Mouse (Mus musculus) lung, embryonic 15.5 days (tissue): ENCODE data around the gene Cdh15. TPM values are rescaled to one million over a fixed set of nuclear protein-coding genes. Genes with fewer than 3 reads are reported as not detected.

ENCODE experiments used
- ATAC-seq: fragments of 200-750 bp; cut with Nextera tagmentation; 2 replicates; pipeline ENCODE4 v1.8.0; 2017; ENCODE audit warnings: moderate number of reproducible peaks, borderline replicate concordance; ENCODE audit not compliant: low FRiP score, low TSS enrichment; ENCODE audit errors: extremely low read depth
- H3K27ac ChIP-seq: fragments of 300-500 bp; sonication (generic); 2 replicates; pipeline ENCODE4 v1.5.1; 2015; ENCODE audit warnings: moderate library complexity, mild to moderate bottlenecking, inconsistent platforms
- H3K27me3 ChIP-seq: fragments of 300-500 bp; sonication (generic); 2 replicates; pipeline ENCODE4 v1.6.1; 2015; ENCODE audit warnings: inconsistent platforms
- H3K36me3 ChIP-seq: fragments of 300-500 bp; sonication (generic); 2 replicates; pipeline ENCODE4 v1.6.1; 2015; ENCODE audit warnings: inconsistent platforms
- H3K4me1 ChIP-seq: fragments of 300-500 bp; sonication (generic); 2 replicates; pipeline ENCODE4 v1.6.1; 2015; ENCODE audit warnings: inconsistent platforms
- H3K4me2 ChIP-seq: fragments of 300-500 bp; sonication (generic); 2 replicates; pipeline ENCODE4 v1.6.1; 2015; ENCODE audit warnings: inconsistent platforms, mild to moderate bottlenecking, moderate library complexity
- H3K4me3 ChIP-seq: fragments of 300-500 bp; sonication (generic); 2 replicates; pipeline ENCODE4 v1.5.1; 2015; ENCODE audit warnings: mild to moderate bottlenecking, inconsistent platforms
- H3K9ac ChIP-seq: fragments of 300-500 bp; sonication (generic); 2 replicates; pipeline ENCODE4 v1.6.1; 2015; ENCODE audit warnings: inconsistent platforms
- H3K9me3 ChIP-seq: fragments of 300-500 bp; sonication (generic); 2 replicates; pipeline ENCODE4 v1.6.1; 2016; ENCODE audit warnings: inconsistent platforms
- WGBS: fragments of 180-500 bp; shearing (Covaris S2); methylation state at CpG from one replicate; pipeline ENCODE4 v1.1.7; 2015; 5-methylcytosine and 5-hydroxymethylcytosine counted together
- polyA plus RNA-seq: library from polyadenylated mRNA; unstranded; fragments of >200 nt; fragmentation: Nextera tagmentation; extraction: Ambion mirVana; gene quantifications from 2 replicates; pipeline ENCODE4 v1.2.1, GENCODE M21; 2015

The Cdh15 gene
- polyA plus RNA-seq, 1 experiment from 2014 or later: 0.11 TPM

- peaks cover 6% of the 10 kb centered on the region; the same call in 1 of the 2 replicates for H3K4me1 ChIP-seq
- H3K4me3 ChIP-seq: no peak overlapping the region
- no peaks in the 10 kb centered on the region for H3K36me3 ChIP-seq
- no peak overlapping the region for H3K4me2 ChIP-seq
- WGBS: 70% methylated on average over 8 of the region's 8 CpGs
- H3K27ac ChIP-seq: no peak overlapping the region
- H3K9me3 ChIP-seq: peaks cover 8% of the 10 kb centered on the region; the same call in 1 of the 2 replicates
- 0 out of 2 replicates have a peak, but pooled peaks cover 3% of the 10 kb centered on the region for H3K27me3 ChIP-seq
- no peak overlapping the region for H3K9ac ChIP-seq
- ATAC-seq: no peak
Measured at GRCm38 (mm10) chr8:122866231-122866630, 18.5 kb downstream of the Cdh15 start.

DNA sequence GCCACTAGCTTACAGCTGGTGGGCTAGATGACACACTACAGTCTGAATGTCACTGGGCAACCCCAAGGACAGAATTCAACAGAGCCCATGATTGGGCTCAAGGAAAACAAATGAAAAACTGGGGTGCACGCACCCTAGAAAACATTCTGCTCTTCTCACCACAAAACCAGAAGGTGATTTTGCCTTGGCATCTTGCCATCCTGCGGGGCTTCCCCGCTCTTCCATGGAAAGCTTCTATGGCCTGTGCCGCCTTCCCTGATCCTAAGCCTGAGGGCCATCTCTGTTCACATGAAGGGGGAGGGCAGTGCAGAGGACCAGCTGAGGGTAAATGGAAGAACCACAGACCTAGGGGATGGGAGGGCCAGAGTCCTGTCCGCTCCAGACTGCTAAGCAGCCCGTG lies 20.2 kb downstream of the Cdh15 start:
- Histone ChIP-seq H3K4me1 (peaks cover 6% of the 10 kb centered on the region; the same call in 1 of the 2 replicates), H3K4me2 (no peak overlapping the region), H3K9ac (no peak overlapping the region), H3K9me3 (peaks cover 8% of the 10 kb centered on the region; the same call in 1 of the 2 replicates), H3K27ac (no peak overlapping the region), H3K27me3 (0 out of 2 replicates have a peak, but pooled peaks cover 3% of the 10 kb centered on the region), H3K4me3 (no peak overlapping the region), H3K36me3 (no peaks in the 10 kb centered on the region)
- WGBS: 80% methylated on average over 6 of the region's 6 CpGs
- ATAC-seq: no peak

DNA sequence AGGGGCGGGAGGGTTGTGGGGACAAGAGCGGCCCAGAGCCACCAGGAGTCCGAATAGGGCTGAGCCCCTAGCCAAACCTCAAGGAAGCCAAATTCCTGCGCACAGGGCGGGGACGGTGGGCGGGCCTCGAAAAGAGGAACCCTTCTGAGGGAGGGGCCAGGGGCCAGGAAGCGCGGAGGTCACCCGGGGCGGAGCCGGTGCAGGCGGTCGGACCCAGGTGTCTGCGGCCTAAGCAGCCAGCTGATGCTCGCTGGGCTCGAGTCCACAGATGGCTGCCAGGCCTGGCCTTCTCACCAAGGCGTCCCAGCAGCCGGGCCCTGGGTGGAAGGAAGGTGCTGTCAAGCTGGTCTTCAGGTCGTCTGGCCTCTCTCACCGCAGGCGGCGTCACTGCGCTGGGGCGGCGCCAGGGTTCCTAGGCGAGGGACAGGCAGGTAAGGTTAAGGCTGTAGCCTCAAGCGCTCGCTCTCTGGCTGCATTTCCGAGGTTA lies 22.7 kb downstream of the Cdh15 start:
- no peaks in the 10 kb centered on the region for H3K27me3 ChIP-seq
- H3K4me1 ChIP-seq: peaks cover 6% of the 10 kb centered on the region; the same call in 1 of the 2 replicates
- WGBS: 16% methylated on average over 31 of the region's 31 CpGs
- H3K36me3 ChIP-seq: no peaks in the 10 kb centered on the region
- peak; percentile 41; the same call in 1 of the 2 replicates for ATAC-seq
- no peak overlapping the region for H3K27ac ChIP-seq
- H3K9me3 ChIP-seq: peaks cover 2% of the 10 kb centered on the region; the same call in 1 of the 2 replicates
- peak overlapping the region; percentile 29 for H3K4me3 ChIP-seq
- H3K4me2 ChIP-seq: peak overlapping the region; percentile 48
- H3K9ac ChIP-seq: no peak overlapping the region

DNA sequence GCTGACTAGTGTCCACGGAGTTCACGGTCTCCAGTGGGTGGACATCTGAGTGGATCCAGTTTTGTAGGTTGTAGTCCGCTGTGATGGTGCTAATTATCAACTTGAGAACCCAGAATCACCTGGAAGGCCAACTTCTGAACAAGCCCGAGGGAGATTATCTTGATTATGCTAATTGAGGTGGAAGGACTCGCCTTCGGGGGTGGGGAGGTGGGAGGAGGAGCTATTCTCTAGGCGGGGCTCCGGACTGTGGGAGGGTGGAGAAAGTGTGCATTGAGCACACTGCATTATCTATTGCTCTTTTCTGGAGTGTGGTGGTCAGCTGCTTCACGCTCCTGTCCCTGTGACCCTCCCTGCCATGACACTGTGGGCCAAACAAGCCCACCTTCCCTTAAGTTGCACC lies 23.9 kb downstream of the Cdh15 start:
- 66% methylated on average over 9 of the region's 9 CpGs for WGBS
- no peaks in the 10 kb centered on the region for H3K36me3 ChIP-seq
- H3K9ac ChIP-seq: no peak overlapping the region
- H3K4me1 ChIP-seq: peaks cover 6% of the 10 kb centered on the region; the same call in 1 of the 2 replicates
- H3K27me3 ChIP-seq: no peaks in the 10 kb centered on the region
- no peak for ATAC-seq
- H3K4me3 ChIP-seq: no peak overlapping the region
- no peaks in the 10 kb centered on the region for H3K9me3 ChIP-seq
- no peak overlapping the region for H3K4me2 ChIP-seq
- H3K27ac ChIP-seq: no peak overlapping the region

- Histone ChIP-seq H3K4me2 (no peak overlapping the region), H3K4me1 (peaks cover 6% of the 10 kb centered on the region; the same call in 1 of the 2 replicates), H3K36me3 (no peaks in the 10 kb centered on the region), H3K27me3 (no peaks in the 10 kb centered on the region), H3K9ac (no peak overlapping the region), H3K4me3 (no peak overlapping the region), H3K27ac (no peak overlapping the region), H3K9me3 (no peaks in the 10 kb centered on the region)
- 41% methylated on average over 6 of the region's 6 CpGs for WGBS
- no peak for ATAC-seq
Measured at GRCm38 (mm10) chr8:122873171-122873570, 25.4 kb downstream of the Cdh15 start.

DNA sequence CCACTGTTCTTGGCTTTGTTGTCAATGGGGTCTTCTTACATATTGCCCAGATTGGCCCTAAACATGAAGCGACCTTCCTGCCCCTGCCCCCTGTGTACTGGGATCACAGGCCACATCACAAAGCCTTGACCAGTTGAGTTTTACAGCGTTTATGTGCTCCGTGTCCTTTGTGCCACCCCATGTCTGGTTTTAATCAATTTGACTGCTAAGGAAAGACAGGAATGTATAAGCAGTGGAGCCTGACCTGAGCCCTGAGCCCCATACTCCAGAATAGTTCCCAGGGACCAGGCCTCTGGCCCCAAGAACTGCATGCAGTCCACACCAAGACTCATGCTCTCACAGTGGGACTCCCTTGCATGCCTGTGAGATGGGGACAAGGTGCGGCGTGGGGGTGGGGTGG lies 27.4 kb downstream of the Cdh15 start:
- H3K4me3 ChIP-seq: no peak overlapping the region
- H3K9ac ChIP-seq: no peak overlapping the region
- no peaks in the 10 kb centered on the region for H3K9me3 ChIP-seq
- no peak for ATAC-seq
- 62% methylated on average over 5 of the region's 5 CpGs for WGBS
- H3K27me3 ChIP-seq: no peaks in the 10 kb centered on the region
- H3K36me3 ChIP-seq: no peaks in the 10 kb centered on the region
- H3K4me1 ChIP-seq: peaks cover 5% of the 10 kb centered on the region; the same call in 1 of the 2 replicates
- H3K4me2 ChIP-seq: no peak overlapping the region
- H3K27ac ChIP-seq: no peak overlapping the region

DNA sequence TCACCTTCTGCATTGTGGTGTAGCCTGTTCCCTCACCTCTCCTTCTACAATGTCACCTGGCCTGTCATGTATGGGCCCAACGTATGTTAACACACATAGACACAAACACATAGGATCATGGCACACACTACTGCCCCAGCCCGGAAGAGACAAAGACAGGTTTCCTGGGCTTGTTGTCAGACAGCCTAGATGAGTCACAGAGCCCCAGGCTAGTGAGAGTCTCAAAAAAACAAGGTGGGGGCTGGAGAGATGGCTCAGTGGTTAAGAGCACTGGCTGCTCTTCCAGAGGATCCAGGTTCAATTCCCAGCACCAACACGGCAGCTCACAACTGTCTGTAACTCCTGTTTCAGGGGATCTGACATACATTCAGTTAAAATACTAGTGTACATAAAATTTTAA lies 30.5 kb downstream of the Cdh15 start:
- Histone ChIP-seq H3K4me3 (no peak overlapping the region), H3K27me3 (no peaks in the 10 kb centered on the region), H3K27ac (no peak overlapping the region), H3K9ac (no peak overlapping the region), H3K4me2 (no peak overlapping the region), H3K4me1 (no peaks in the 10 kb centered on the region), H3K36me3 (peaks cover 11% of the 10 kb centered on the region; the same call in 1 of the 2 replicates), H3K9me3 (no peaks in the 10 kb centered on the region)
- ATAC-seq: no peak
- 84% methylated on average over 3 of the region's 3 CpGs for WGBS

DNA sequence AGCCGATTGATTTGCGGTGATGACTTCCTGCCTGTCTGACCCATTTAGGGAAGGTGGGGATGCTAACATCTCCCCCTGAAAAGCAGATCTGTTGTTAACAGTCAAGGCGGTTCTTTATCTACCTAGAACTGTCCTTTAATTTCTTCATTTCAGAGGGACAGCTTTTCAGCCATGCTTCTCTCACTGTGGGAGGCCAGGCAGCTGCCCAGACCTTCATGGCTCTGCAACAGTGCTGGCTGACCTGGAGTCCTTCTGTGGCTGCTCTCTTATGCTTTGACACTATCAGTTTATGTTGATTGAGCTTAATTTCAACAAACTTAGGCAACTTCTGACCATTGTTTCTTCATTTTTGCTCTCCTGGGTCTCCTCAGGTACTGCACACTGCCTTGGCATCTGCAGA lies 32.5 kb downstream of the Cdh15 start:
- ATAC-seq: no peak
- no peaks in the 10 kb centered on the region for H3K4me1 ChIP-seq
- no peak overlapping the region for H3K4me2 ChIP-seq
- H3K27me3 ChIP-seq: no peaks in the 10 kb centered on the region
- no peak overlapping the region for H3K27ac ChIP-seq
- H3K4me3 ChIP-seq: no peak overlapping the region
- H3K36me3 ChIP-seq: peaks cover 30% of the 10 kb centered on the region
- 28% methylated on average over 3 of the region's 3 CpGs for WGBS
- H3K9ac ChIP-seq: no peak overlapping the region
- H3K9me3 ChIP-seq: no peaks in the 10 kb centered on the region

DNA sequence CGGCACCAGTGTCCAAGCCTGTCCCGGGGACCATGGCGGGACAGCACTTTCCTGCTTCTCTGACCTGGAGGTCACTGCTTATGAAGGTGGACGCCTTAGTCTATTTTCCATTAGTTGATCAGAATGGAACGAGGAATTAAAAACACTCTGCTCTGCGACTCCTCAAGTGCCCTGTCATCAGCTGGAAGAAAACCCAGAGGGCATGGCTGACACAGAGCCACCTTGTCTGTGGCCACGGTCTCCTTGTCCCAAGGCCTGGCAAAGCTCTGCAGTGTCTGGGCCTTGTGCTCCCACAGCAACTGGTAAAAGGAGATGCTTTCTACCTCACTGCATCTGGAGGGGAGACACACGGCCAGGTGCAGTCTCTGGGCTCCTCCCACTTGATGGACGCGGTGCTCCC lies 35.9 kb downstream of the Cdh15 start:
- H3K36me3 ChIP-seq: peaks cover 64% of the 10 kb centered on the region
- H3K9me3 ChIP-seq: no peaks in the 10 kb centered on the region
- no peaks in the 10 kb centered on the region for H3K4me1 ChIP-seq
- no peak overlapping the region for H3K9ac ChIP-seq
- ATAC-seq: no peak
- no peak overlapping the region for H3K27ac ChIP-seq
- H3K4me2 ChIP-seq: no peak overlapping the region
- no peak overlapping the region for H3K4me3 ChIP-seq
- H3K27me3 ChIP-seq: no peaks in the 10 kb centered on the region
- WGBS: 82% methylated on average over 10 of the region's 10 CpGs

- no peak overlapping the region for H3K4me3 ChIP-seq
- ATAC-seq: no peak
- no peaks in the 10 kb centered on the region for H3K27me3 ChIP-seq
- no peaks in the 10 kb centered on the region for H3K9me3 ChIP-seq
- H3K36me3 ChIP-seq: peaks cover 96% of the 10 kb centered on the region
- no peak overlapping the region for H3K27ac ChIP-seq
- no peak overlapping the region for H3K9ac ChIP-seq
- H3K4me2 ChIP-seq: no peak overlapping the region
- no peaks in the 10 kb centered on the region for H3K4me1 ChIP-seq
- WGBS: 81% methylated on average over 12 of the region's 12 CpGs
Measured at GRCm38 (mm10) chr8:122891440-122891839, 43.7 kb downstream of the Cdh15 start.

GRCm38 (mm10) chr8:122893451-122893850 lies 45.7 kb downstream of the Cdh15 start:
- WGBS: 78% methylated on average over 12 of the region's 12 CpGs

DNA sequence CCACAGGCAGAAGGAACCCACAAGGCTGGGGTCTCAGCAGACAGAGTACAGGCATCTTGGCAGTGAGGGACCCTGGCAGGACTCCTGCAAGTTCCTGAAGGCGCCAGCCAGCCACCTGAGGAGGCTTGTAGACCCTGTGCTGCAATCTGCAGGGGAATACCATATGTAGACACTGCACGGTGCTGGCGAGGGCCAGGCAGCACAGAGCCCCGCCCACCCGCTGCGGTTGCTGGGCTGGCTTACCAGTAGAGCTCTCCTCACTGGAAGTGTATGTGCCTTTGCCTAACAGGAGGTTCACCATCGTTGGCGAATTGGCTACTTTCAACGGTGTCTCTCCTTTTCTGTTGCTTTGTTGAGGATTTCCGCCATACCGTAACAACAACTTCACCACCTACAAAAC lies 48.6 kb downstream of the Cdh15 start:
- H3K4me2 ChIP-seq: no peak overlapping the region
- no peaks in the 10 kb centered on the region for H3K4me1 ChIP-seq
- no peak overlapping the region for H3K9ac ChIP-seq
- no peak overlapping the region for H3K27ac ChIP-seq
- 93% methylated on average over 11 of the region's 11 CpGs for WGBS
- peaks cover 83% of the 10 kb centered on the region for H3K36me3 ChIP-seq
- no peaks in the 10 kb centered on the region for H3K9me3 ChIP-seq
- H3K27me3 ChIP-seq: no peaks in the 10 kb centered on the region
- no peak overlapping the region for H3K4me3 ChIP-seq
- no peak for ATAC-seq

More at GRCm38 (mm10) chr8:122893451-122893850, 45.7 kb downstream of the Cdh15 start:
- Histone ChIP-seq H3K9me3 (no peaks in the 10 kb centered on the region), H3K36me3 (peaks cover 96% of the 10 kb centered on the region), H3K27ac (no peak overlapping the region), H3K4me3 (no peak overlapping the region), H3K4me2 (no peak overlapping the region), H3K27me3 (no peaks in the 10 kb centered on the region), H3K9ac (no peak overlapping the region), H3K4me1 (no peaks in the 10 kb centered on the region)
- no peak for ATAC-seq

DNA sequence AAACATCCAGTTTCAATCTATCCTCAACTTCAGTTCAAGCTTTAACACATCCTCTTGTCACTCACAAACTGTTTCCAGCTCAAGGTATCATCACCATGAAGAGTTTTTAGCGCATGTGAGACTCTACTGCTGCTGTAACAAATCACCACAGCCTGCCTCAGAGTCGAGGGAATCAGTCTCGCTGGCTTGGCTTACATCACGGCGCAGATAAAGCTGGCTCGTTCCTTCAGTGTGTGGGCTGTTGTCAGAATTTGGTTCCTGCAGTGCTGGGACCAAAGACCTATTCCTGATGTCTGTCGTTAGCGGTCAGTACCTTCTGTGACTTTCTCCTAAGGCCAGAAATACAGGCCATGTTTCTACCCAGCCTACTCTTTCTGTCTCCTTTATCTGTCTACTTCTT lies 49.4 kb downstream of the Cdh15 start:
- Histone ChIP-seq H3K27ac (no peak overlapping the region), H3K9me3 (no peaks in the 10 kb centered on the region), H3K4me3 (no peak overlapping the region), H3K36me3 (peaks cover 74% of the 10 kb centered on the region), H3K4me2 (no peak overlapping the region), H3K9ac (no peak overlapping the region), H3K27me3 (no peaks in the 10 kb centered on the region), H3K4me1 (no peaks in the 10 kb centered on the region)
- no peak for ATAC-seq
- 92% methylated on average over 8 of the region's 8 CpGs for WGBS
